Mouse (Mus musculus): ENCODE measurements around the gene Ilf3. TPM values are rescaled to one million over a fixed set of nuclear protein-coding genes. Genes with fewer than 3 reads are reported as not detected.

The Ilf3 gene
- polyA plus RNA-seq, 1 experiment: 81.9 TPM

DNA sequence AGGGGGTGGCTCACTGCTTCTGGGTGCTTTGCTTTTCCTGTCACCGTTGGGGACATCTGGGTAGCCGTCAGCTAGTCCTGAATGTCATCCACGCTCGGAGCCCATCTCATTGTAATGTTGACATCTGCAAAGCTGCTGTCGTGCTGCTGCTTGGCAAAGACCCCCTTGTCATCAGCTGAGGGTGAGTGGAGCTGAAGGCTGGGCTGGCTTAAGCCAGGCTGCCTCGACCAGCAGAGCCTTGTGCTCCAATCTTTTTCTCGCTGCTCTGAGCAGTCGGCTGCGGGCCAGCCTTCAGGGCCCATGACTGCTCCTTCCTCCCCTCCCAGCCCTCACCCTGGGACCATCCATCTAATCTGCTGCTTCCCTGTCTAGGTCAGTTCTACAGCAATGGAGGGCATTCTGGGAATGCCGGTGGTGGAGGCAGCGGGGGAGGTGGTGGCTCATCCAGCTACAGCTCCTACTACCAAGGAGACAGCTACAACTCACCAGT lies 35.1 kb downstream of the Ilf3 start:
- Histone ChIP-seq H3K4me3 (ENCODE audit: control insufficient read depth, low read depth, low read length) (no peak overlapping the region), H3K4me1 (ENCODE audit: control insufficient read depth, insufficient read depth, low read length) (no peaks in the 10 kb centered on the region), H3K27ac (ENCODE audit: control insufficient read depth, insufficient read depth, low read depth, low read length) (no peak overlapping the region), H3K36me3 (ENCODE audit: control insufficient read depth, insufficient read depth, low read length) (peaks cover 8% of the 10 kb centered on the region), H3K27me3 (ENCODE audit: control insufficient read depth, insufficient read depth, low read length) (no peaks in the 10 kb centered on the region)
- TF ChIP-seq CTCF (IDR thresholded peaks at IDR 0.05; ENCODE audit: control insufficient read depth, insufficient read depth, insufficient replicate concordance, low read depth, low read length) (no peak), POLR2A (IDR thresholded peaks at IDR 0.05; ENCODE audit: control insufficient read depth, low read depth, low read length) (no peak)

GRCm38 (mm10) chr9:21403745-21404144 lies 36.1 kb downstream of the Ilf3 start:
- H3K27ac ChIP-seq (ENCODE audit: control insufficient read depth, insufficient read depth, low read depth, low read length): no peak overlapping the region
- TF ChIP-seq CTCF (IDR thresholded peaks at IDR 0.05; ENCODE audit: control insufficient read depth, insufficient read depth, insufficient replicate concordance, low read depth, low read length) (no peak), POLR2A (IDR thresholded peaks at IDR 0.05; ENCODE audit: control insufficient read depth, low read depth, low read length) (no peak)
- no peak overlapping the region for H3K4me3 ChIP-seq (ENCODE audit: control insufficient read depth, low read depth, low read length)
- no peaks in the 10 kb centered on the region for H3K4me1 ChIP-seq (ENCODE audit: control insufficient read depth, insufficient read depth, low read length)
- H3K27me3 ChIP-seq (ENCODE audit: control insufficient read depth, insufficient read depth, low read length): no peaks in the 10 kb centered on the region
- H3K36me3 ChIP-seq (ENCODE audit: control insufficient read depth, insufficient read depth, low read length): peaks cover 8% of the 10 kb centered on the region

GRCm38 (mm10) chr9:21405525-21405924 lies 37.9 kb downstream of the Ilf3 start:
- TF ChIP-seq CTCF (IDR thresholded peaks at IDR 0.05; ENCODE audit: control insufficient read depth, insufficient read depth, insufficient replicate concordance, low read depth, low read length): no peak
- no peak for TF ChIP-seq POLR2A (IDR thresholded peaks at IDR 0.05; ENCODE audit: control insufficient read depth, low read depth, low read length)

DNA sequence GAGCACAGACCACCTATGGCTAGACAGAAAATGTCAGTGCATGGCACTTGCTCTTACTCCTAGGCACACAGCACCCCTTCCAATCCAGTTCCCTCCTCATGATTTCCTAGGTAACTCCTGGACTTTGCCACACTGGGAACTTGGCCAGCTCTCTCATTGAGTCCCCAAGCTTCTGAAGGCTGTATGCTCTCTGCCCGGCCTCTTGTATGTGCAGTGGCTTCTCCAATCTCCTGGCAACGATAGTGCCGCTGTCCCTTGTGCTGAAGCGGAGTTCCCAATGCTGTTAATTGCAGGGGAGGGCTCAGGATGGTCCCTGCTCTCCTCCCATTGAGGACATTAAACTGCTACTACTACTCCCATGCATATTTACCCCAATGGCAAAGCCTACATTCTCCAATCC lies 40.3 kb downstream of the Ilf3 start:
- no peak for TF ChIP-seq CTCF (IDR thresholded peaks at IDR 0.05; ENCODE audit: control insufficient read depth, insufficient read depth, insufficient replicate concordance, low read depth, low read length)
- no peak for TF ChIP-seq POLR2A (IDR thresholded peaks at IDR 0.05; ENCODE audit: control insufficient read depth, low read depth, low read length)
- peaks cover 3% of the 10 kb centered on the region for H3K4me1 ChIP-seq (ENCODE audit: control insufficient read depth, insufficient read depth, low read length)

More at GRCm38 (mm10) chr9:21405525-21405924, 37.9 kb downstream of the Ilf3 start:
- no peaks in the 10 kb centered on the region for H3K4me1 ChIP-seq (ENCODE audit: control insufficient read depth, insufficient read depth, low read length)
- H3K27me3 ChIP-seq (ENCODE audit: control insufficient read depth, insufficient read depth, low read length): no peaks in the 10 kb centered on the region
- H3K36me3 ChIP-seq (ENCODE audit: control insufficient read depth, insufficient read depth, low read length): peaks cover 2% of the 10 kb centered on the region; the same call in 1 of the 2 replicates
- no peak overlapping the region for H3K27ac ChIP-seq (ENCODE audit: control insufficient read depth, insufficient read depth, low read depth, low read length)
- H3K4me3 ChIP-seq (ENCODE audit: control insufficient read depth, low read depth, low read length): no peak overlapping the region

DNA sequence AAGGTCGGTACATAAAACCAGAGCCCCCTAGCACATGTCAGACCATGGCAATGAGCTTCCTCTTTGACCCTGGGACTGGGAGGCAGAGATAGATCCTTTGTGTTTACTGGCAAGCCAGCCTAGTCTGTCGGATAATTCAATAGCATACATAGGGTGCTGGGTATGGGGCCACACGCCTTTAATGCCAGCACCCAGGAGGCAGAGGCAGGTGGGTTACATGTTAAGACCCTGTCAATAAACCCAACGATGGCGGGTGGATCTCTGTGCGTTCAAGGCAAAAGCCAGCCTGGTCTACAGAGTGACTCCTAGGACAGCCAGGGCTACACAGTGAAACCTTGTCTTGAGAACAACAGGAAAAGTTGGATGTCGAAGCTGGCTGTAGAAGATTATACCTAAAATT lies 41.0 kb downstream of the Ilf3 start:
- Histone ChIP-seq H3K27ac (ENCODE audit: control insufficient read depth, insufficient read depth, low read depth, low read length) (no peak overlapping the region), H3K4me1 (ENCODE audit: control insufficient read depth, insufficient read depth, low read length) (peaks cover 3% of the 10 kb centered on the region), H3K4me3 (ENCODE audit: control insufficient read depth, low read depth, low read length) (peak overlapping the region; percentile 28), H3K36me3 (ENCODE audit: control insufficient read depth, insufficient read depth, low read length) (peaks cover 2% of the 10 kb centered on the region; the same call in 1 of the 2 replicates), H3K27me3 (ENCODE audit: control insufficient read depth, insufficient read depth, low read length) (no peaks in the 10 kb centered on the region)
- TF ChIP-seq CTCF (IDR thresholded peaks at IDR 0.05; ENCODE audit: control insufficient read depth, insufficient read depth, insufficient replicate concordance, low read depth, low read length): no peak
- no peak for TF ChIP-seq POLR2A (IDR thresholded peaks at IDR 0.05; ENCODE audit: control insufficient read depth, low read depth, low read length)

More for the DNA sequence above, 40.3 kb downstream of the Ilf3 start:
- no peak overlapping the region for H3K4me3 ChIP-seq (ENCODE audit: control insufficient read depth, low read depth, low read length)
- no peak overlapping the region for H3K27ac ChIP-seq (ENCODE audit: control insufficient read depth, insufficient read depth, low read depth, low read length)
- H3K27me3 ChIP-seq (ENCODE audit: control insufficient read depth, insufficient read depth, low read length): no peaks in the 10 kb centered on the region
- peaks cover 2% of the 10 kb centered on the region; the same call in 1 of the 2 replicates for H3K36me3 ChIP-seq (ENCODE audit: control insufficient read depth, insufficient read depth, low read length)

DNA sequence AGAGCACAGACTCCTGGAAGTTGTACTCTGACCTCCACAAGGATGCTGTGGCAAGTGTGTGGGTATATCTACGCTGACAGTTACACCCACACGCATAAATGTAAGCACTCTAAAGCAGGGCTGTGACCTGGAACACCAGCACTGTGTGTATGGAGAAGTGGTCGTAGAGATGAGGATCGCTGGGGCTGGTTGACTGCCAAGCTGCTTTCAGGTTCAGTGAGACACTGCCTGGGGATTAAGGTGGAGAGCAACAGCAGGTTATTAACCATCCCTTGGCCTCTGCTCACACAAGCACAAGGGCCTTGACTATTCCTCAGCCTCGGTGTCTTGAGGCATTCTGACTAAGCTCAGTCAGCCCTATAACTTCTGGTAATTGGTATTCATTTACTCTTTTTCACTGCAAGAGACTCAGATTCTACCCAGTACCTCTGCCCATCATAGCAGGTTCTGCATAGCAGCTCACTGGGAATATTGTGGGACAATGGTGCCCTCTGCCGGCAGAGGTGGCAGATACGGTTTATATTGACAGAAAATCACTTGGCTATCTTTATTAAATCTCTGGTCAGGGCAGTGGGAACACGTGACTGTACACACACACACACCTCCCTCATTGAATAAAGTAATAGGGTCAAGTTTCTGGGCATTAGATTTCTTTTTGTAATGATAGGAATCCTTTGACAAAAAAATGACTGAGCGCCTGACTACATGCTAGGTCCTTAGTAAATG lies 42.1 kb downstream of the Ilf3 start:
- H3K27ac ChIP-seq (ENCODE audit: control insufficient read depth, insufficient read depth, low read depth, low read length): no peak overlapping the region
- peak; percentile 28; the same call in 1 of the 2 replicates for TF ChIP-seq CTCF (IDR thresholded peaks at IDR 0.05; ENCODE audit: control insufficient read depth, insufficient read depth, insufficient replicate concordance, low read depth, low read length)
- TF ChIP-seq POLR2A (IDR thresholded peaks at IDR 0.05; ENCODE audit: control insufficient read depth, low read depth, low read length): no peak
- H3K4me1 ChIP-seq (ENCODE audit: control insufficient read depth, insufficient read depth, low read length): peaks cover 3% of the 10 kb centered on the region
- peaks cover 2% of the 10 kb centered on the region; the same call in 1 of the 2 replicates for H3K36me3 ChIP-seq (ENCODE audit: control insufficient read depth, insufficient read depth, low read length)
- no peaks in the 10 kb centered on the region for H3K27me3 ChIP-seq (ENCODE audit: control insufficient read depth, insufficient read depth, low read length)
- peak overlapping the region; percentile 48 for H3K4me3 ChIP-seq (ENCODE audit: control insufficient read depth, low read depth, low read length)

DNA sequence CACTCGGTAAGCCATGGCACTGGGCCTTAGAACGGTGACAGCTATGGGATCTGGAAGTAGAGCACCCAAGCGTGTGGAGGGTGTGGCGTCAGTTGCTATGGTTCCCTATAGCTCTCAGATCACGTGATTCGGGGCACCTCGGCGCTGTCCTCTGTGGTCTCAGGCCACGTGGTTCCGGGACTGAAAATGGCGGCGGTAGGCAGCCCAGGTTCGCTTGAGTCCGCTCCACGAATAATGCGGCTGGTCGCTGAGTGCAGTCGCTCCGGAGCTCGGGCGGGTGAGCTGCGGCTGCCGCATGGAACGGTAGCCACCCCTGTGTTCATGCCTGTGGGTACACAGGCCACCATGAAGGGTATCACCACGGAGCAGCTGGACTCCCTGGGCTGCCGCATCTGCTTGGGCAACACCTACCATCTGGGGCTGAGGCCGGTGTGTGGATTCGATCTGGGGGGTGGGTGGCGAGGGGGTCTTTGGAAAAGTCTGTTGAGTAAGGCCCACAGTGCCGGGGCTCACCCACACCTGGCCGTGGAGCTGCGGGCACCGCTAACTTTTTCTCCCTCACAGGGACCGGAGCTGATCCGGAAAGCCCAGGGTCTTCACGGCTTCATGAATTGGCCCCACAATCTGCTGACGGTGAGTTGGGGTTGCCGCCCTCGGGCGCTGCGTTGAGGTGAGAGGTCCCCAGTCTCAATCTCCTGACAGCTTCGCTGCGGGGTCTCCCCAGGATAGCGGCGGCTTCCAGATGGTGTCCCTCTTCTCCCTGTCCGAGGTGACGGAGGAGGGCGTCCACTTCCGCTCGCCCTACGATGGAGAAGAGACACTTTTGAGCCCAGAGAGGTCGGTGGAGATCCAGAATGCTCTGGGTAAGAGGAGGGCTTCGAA lies 44.2 kb downstream of the Ilf3 start, which contains the start of gene Qtrt1:
Gene Qtrt1, plus strand, starts transcription at position 169 of the 882 bp plus-strand sequence.
- Histone ChIP-seq H3K36me3 (ENCODE audit: control insufficient read depth, insufficient read depth, low read length) (no peaks in the 10 kb centered on the region), H3K4me1 (ENCODE audit: control insufficient read depth, insufficient read depth, low read length) (peaks cover 3% of the 10 kb centered on the region), H3K27me3 (ENCODE audit: control insufficient read depth, insufficient read depth, low read length) (no peaks in the 10 kb centered on the region), H3K4me3 (ENCODE audit: control insufficient read depth, low read depth, low read length) (peak within 1 kb of the TSS; percentile 92), H3K27ac (ENCODE audit: control insufficient read depth, insufficient read depth, low read depth, low read length) (peak within 1 kb of the TSS; percentile 57)
- TF ChIP-seq CTCF (IDR thresholded peaks at IDR 0.05; ENCODE audit: control insufficient read depth, insufficient read depth, insufficient replicate concordance, low read depth, low read length) (no peak), POLR2A (IDR thresholded peaks at IDR 0.05; ENCODE audit: control insufficient read depth, low read depth, low read length) (peak; percentile 67; the same call in 1 of the 2 replicates)

Measured in testis, adult 2 months (tissue).